Mouse (Mus musculus) thymus, postnatal 14 days (tissue): ENCODE measurements around the gene Nhs.

Experiments used
- DNase-seq: peaks from one replicate; pipeline ENCODE4 v3.0.0; 2021

Gene Nhs

DNA sequence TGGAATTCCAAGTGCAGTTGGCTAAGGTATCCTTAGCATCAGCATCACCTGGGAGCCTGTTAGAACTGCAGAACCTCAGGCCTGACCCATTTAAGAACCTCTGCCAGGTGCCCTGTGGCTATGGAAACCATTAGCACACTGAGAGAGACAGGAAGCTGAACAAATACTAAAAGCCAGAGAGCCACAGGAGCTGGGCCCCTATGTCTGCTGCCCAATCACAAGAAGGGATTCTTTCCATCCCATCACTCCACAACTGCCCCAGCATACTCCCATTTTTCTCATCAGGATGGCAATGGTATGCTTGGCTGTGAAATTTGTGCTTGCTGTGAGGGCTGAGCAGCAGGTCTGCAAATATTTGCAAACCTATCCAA, 232.9 kb downstream of the Nhs start:
- DNase-seq: no peak

DNA sequence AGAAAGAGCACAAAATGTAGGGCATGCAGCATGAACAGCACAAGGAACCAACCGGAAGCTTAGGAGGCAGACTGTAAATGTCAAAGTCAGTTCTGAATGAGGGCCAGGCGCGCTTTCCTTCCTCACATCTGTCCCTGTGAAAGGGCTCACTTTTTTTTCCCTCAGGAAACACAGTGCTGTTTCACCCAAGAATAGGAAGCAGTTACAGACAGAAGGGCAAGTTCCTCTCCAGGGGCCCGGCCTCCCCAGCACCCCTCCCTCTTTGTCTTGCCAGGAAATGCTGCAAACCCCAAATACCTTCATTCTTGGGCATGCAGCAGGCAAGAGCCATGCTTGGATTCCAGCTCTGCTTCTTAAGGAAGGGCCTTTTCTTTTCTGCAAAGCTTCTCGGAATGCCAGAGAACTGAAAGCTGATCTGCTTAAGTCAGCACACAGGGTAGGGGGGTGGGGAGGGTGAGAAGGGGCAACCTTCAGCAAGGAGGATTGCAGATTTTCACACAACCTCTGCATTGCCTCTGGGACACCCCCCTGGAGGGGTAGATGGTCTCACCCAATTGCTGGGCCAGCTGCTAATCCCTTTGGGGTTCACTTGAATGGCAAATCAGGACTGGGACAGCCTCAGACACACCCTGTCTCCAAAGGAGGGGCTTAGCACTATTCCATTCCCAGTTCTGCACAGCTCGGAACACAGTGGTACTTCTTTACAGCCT, 233.4 kb downstream of the Nhs start:
- DNase-seq: no peak

DNA sequence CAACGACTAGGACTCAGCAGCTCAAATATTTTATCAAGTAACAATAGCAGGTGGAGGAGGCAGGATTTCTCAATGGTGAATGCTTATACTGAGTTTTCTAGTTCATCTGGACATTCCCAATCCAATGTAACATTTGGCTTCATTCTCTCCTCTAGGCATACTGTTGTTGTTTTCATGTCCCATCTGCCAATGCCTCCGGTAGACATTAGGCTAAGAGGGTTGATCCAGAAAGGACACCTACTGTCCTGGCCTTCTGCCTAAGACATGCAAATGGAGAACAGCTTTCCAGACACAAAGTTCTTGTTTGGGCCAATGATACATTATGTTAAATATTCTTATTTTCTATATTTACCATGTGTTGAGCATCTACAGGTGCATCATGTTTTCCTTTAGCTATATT, 236.9 kb downstream of the Nhs start:
- DNase-seq: no peak

DNA sequence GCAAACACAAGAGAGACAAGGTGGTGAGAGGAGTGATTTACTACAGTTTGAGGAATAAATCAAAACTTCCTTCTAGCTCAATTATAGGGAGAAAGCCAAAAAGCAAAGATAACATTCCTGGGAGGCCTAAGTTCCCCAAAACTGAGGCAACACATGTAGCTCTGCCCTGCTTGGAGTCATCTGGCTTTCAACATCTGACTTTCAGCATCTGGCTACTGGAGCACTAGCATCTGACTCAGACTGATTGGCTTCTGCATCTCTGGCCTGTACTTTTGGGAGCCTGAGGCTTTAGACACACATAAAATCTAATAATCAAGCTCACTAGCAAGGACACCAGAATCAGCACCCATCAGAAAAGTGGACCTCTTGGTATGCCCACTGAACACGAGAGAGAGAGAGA, 237.9 kb downstream of the Nhs start:
- no peak for DNase-seq

DNA sequence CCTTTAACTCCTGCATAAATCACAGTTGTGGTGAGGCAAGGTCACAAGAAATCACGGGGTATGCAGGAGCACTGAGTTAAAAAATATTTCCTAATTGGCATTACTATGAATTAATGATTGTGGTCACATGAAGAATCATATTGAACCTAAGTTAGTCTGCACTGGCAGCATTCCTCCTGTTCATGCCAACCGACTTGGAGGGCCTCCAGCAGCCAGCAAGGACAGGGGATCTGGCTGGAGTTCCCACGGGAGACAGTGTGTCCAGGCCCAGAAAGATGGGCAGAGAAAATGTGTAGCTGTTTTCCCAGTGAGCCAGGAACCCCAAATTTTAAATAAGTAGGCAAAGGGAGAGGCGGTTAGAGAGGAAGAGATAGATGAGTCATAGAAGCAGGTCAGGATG, 249.6 kb downstream of the Nhs start:
- no peak for DNase-seq

DNA sequence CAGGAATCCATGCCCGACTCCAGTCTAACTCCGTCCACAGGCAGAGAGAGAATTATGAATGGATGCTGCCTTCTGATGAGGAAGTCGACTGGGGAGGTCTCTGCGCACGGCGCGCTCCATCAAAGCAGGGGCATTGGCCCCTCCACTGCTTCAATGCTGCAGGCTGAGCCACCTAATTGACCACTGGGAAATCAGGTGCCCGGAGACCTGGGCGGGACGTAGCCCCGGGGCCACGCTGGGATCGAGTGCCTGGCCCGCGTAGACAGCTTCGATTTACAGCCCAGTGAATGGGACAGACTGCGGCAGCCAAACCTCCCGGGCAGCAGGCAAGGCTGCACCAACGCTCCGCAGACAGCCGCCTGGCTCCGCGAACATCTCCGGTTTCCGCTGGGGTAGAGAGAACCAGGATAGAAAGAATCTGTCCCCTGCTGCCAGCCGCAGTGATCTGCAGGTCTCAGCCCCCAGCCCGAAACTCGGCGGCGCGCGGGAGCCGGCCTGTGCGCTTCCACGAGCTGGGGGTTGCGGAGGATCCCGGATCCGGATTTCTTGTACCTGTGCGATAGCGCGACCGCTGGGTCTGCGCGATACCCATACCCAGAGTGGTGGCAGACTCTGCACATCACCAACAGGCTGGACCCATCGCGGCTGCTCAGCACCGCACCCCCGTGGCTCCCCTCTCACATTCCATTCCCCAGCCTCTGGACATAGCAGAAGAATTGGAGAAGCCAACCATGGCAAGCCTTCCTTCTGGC, 250.7 kb downstream of the Nhs start:
- no peak for DNase-seq

DNA sequence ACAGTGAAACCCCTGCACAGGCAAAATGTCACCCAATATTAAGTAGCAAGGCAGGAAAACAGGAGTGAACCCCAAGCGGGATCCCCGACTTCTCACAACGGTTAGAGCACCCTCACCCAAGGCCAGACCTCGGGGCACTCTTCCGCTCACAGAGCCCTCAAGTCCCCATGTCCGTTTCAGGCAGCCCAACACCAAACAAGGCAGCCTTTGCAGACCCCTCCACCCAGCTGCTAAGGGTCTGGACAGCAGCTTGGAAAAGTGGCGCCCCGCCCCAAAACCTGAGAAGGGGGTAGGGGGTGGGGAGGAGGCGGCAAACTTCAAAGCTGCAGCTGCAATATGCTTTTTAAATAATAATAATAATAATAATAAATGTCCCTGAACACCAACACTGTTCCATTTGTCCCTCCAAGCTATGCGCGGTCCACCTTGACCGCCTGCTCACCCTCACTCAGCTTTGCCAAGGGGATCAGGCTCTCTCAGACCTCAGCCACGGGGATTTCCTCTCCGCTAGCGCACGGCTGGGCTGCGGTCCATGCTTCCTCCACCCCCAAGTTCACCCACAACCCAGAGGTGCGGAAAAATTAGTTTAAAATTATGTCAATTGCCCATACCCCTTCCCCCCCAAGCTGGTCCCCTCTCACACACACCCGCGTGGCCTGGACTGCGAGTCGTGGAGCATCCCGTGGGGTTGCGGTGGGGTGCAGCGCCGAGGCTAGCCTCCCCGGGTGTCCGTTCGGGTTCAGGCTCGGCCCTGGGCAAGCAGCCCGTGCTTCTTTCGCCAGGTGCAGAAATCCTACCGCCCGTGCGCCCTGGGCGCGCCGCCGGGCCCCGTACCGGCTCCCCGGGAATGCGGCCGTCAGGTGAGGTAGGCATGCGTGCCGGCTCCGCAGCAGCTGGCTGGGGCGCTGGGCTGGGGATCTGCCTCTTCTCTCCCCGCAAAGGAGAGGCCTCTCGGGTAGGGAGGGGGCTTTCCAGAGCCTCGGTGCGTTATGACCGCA, 251.6 kb downstream of the Nhs start:
- DNase-seq: no peak

DNA sequence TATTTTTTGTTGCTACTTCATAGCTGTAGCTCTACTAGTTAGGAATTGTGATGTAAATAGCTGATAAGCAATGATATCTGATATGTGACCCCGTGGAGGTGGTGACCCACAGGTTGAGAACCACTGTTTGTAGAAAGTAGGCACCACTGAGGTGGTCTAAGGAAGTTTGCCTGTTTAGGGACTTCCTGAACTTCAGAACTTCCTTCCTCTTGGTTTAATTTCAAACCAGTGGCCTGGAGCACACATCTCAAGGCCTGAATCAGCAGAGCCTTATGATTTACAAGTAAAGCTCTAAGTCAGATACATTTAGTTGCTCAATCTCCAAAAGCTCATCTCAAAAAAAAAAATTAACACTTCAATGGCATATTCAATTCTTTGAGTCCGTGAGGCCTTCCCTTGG, 265.1 kb downstream of the Nhs start:
- no peak for DNase-seq

DNA sequence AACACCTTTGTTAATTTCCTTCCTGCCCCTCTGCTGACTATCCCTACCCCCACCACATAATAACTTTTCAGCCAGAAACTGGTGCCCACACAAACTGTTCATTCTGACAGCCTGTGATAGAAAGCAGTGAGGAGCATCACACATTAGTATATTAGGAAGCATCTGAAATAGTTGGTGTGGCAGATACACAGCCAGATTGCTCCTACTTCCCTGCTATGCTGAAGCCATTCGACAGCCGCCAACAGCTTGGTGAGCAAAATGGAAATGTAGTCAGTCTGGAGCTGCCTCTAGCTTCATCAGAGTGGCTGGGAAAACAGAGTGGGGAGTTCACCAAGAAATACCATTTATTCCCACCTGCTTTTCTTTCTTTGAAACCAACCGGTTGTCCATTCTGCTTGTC, 275.9 kb downstream of the Nhs start:
- no peak for DNase-seq

DNA sequence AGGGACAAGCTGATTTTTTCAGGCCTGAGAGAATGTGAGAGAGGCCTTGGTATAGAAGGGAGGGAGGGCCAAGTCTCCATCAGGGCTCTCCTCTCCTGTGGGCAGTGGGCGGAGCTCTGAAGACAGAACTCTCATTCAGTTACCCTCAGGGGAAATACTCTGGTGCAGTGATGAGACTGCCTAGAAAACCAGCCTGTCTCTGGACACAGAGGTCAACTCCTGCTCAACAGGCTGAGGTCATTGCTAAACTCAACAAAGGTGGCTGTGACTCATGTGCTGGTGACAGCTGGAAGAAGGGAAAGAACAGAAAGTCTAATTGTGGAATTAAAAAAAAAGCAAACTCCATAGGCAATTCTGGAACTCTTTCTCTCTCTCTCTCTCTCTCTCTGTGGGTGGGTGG, 282.4 kb downstream of the Nhs start:
- DNase-seq: no peak

DNA sequence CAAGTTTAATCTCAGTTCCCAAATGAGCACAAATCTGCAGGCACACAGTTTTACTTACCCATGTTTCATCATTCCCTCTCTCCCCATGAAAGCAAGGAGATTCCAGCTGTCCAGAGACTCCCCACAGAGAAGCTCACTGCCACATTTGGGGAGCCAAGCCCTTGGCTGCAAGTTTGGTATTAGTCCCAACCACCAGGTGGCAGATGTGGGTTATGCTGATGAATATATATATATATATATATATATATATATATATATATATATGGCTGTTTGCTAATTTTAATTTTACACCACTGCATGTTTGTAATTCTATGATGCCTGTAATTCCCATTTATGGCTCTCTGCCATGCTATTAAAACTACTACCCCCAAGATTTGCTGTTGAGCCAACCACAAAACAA, 286.0 kb downstream of the Nhs start:
- peak; percentile 2 for DNase-seq

DNA sequence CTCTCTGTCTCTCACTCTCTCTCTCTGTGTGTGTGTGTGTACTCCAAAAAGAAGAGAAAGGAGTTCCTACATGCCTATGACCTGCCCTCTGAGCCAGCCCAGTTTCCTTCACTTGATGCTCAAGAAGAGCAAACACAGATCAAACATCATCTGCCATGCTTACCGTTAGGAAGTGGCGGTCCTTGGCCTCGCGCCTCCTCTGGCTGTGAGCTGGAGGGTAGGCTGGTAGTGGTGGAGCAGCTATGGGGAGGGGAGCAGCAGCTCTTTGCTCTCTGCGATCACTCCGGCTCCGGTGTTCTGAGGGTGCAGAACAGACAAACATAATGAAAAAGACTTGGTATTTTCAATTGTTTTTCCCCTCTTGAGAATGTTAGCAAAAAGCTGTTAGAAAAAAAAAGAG, 288.2 kb downstream of the Nhs start:
- DNase-seq: no peak

DNA sequence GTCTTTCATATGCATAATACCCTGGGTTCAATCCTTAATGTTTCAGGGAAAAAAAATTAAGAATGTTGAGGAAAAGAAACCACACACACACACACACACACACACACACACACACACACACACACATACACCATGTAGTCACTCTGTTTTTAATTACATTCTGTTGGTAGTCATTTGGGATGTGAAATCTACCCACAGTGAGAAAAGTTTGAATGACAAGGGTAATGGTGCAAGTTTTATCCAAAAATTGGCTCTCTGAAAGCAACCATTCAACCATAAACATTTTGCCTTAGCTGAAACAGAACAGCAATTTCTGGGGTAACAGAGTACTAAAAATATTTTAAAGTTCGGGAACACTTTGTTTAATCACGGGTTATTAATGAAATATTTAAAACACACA, 303.9 kb downstream of the Nhs start:
- no peak for DNase-seq

DNA sequence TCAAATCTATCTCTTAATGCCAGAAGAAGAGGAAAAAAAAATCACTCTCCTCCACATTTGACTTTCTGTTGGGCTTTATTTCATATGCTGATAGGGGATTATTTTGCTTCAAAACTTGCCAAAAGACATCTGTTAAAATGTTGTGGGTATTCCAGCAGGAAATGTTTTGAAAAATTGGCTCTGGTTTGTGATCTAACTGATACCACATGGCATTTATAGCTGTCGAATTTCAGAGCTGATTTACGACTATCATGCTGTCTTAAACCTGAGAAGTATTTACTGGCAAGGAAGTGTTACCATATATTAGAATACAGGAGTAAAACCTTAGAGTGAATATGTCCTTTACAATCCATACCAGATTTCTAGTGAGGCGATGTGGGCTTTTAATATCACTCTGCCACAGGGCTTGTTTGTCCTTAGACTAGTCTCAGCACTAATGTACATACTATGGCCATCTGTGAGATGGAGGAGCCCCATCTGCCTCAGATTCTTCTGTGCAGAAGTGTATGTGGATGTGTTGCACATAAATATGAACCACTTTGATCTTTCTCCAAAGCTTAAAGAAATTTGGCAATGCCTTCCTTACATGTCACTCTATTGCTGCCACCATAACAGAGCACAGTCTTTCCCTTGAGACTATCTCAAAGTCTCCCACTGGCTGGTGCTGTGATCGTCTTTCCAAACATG, 305.8 kb downstream of the Nhs start:
- no peak for DNase-seq

DNA sequence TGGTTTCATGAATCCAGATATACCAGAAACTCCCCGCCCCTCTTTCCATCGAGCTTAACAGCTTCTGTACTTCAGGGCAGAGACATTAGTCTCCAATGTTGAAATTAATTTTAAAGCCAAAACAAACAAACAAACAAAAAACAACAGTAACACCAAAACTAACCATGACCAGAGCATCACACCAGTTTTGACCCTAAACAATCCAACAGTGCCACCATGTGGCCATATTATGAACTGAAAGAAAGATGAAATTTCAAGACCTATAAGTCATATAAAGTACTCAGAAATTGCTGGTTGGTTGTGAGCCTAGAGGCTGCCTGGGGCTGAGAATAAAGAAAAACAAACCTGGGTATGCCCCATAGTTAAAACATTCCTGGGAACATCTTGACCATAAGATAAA, 333.3 kb downstream of the Nhs start:
- DNase-seq: peak; percentile 5

DNA sequence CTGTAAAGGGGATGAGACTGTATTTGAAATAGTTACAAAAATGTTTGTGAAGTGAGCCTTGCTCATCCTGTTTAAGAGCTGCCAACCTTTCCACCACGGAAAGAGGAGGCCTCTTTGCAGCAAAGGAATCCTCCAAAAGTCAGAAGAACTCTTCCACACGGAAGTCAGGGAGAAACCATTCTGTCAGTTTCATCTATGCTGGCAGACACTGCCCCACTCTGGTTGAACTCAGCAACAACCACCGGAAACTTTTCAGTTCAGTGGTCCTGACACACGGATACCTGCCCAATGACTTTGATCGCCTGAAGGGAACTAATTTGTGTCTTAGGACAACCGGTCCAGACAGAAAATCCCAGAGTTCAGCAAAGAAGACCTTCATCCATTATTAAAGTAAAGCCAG, 369.3 kb downstream of the Nhs start:
- DNase-seq: no peak
